Mouse (Mus musculus): ENCODE results near the gene Gnpnat1. TPM values are rescaled to one million over a fixed set of nuclear protein-coding genes. Genes with fewer than 3 reads are reported as not detected.

Gene Gnpnat1
- polyA plus RNA-seq, 1 experiment from 2014 or later = 35.4 TPM

DNA sequence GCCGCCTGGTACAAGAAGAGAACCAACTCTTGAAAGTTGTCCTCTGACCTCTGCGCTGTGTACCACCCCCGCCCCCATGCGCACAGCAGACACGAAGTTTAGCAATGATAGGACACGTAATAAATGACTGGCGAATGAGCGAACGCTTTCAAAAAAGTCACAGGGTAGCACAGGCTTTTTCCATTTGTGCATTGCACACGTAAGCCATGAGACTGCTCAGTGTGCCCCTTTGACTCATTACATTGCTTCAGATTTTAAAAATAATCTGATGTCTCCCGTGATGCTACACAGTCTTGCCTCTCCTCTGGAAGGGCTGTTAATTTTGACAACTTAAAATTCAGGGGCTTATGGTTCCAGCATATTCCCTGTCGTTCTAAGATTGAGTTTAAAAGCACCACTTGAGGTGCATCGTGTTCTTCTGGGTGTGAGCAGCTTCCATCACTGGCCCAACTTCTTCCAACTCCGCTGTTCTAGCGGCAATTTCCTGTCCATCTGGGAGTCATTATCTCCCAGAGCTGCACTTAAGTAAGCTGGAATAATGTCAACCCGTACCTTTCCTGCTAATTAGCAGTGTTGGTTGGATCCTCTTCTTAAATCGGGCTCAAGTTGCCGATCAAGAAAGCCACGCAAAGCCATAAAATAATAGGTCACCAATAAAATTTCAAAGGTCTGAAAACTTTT, 33.7 kb upstream of the Gnpnat1 start:
- Histone ChIP-seq H3K4me2 (no peak overlapping the region), H3K4me3 (no peak overlapping the region), H3K27me3 (replicated peaks) (no peaks in the 10 kb centered on the region), H3K36me3 (no peaks in the 10 kb centered on the region), H3K9ac (no peak overlapping the region), H3K27ac (no peak overlapping the region), H3K4me1 (peaks cover 9% of the 10 kb centered on the region), H3K9me3 (replicated peaks) (no peaks in the 10 kb centered on the region)
- WGBS (ENCODE audit: insufficient replicate concordance) = 67% methylated on average over 19 of the region's 19 CpGs
- no peak for ATAC-seq

DNA sequence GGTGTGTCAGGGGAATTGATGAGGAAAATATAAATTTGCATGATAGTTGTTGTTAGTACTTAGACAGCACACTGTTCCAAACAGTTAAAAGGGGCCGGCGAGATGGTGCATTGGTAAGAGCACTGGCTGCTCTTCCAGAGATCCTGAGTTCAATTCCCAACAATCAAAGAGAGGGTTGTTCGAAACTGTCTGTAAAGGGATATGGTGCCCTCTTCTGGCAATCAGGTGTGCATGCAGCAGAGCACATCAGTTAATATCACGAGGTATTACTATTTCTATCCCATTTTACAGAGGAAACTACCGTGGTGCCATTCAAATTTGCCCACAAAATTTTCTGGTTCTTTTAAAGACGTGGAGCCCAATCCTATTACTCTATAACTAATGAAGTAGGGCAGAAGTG, 29.5 kb upstream of the Gnpnat1 start:
- no peaks in the 10 kb centered on the region for H3K27me3 ChIP-seq (replicated peaks)
- no peak overlapping the region for H3K4me2 ChIP-seq
- H3K36me3 ChIP-seq = no peaks in the 10 kb centered on the region
- no peak overlapping the region for H3K4me3 ChIP-seq
- 49% methylated on average over 6 of the region's 6 CpGs for WGBS (ENCODE audit: insufficient replicate concordance)
- no peaks in the 10 kb centered on the region for H3K4me1 ChIP-seq
- H3K27ac ChIP-seq = no peak overlapping the region
- H3K9ac ChIP-seq = no peak overlapping the region
- ATAC-seq = no peak
- peaks cover 12% of the 10 kb centered on the region for H3K9me3 ChIP-seq (replicated peaks)

GRCm38 (mm10) chr14:45432003-45432402, 27.3 kb upstream of the Gnpnat1 start:
- Histone ChIP-seq H3K9ac (no peak overlapping the region), H3K36me3 (no peaks in the 10 kb centered on the region), H3K9me3 (replicated peaks) (peaks cover 12% of the 10 kb centered on the region), H3K27ac (no peak overlapping the region), H3K4me3 (no peak overlapping the region), H3K4me1 (no peaks in the 10 kb centered on the region), H3K4me2 (no peak overlapping the region), H3K27me3 (replicated peaks) (no peaks in the 10 kb centered on the region)
- ATAC-seq = no peak
- WGBS (ENCODE audit: insufficient replicate concordance) = 65% methylated on average over 4 of the region's 4 CpGs

GRCm38 (mm10) chr14:45430066-45430842, 25.5 kb upstream of the Gnpnat1 start:
- ATAC-seq = no peak

GRCm38 (mm10) chr14:45423220-45423619, 18.5 kb upstream of the Gnpnat1 start:
- no peak overlapping the region for H3K4me2 ChIP-seq
- H3K27me3 ChIP-seq (replicated peaks) = no peaks in the 10 kb centered on the region
- ATAC-seq = no peak
- peaks cover 5% of the 10 kb centered on the region; the same call in 1 of the 2 replicates for H3K9me3 ChIP-seq (replicated peaks)
- WGBS (ENCODE audit: insufficient replicate concordance) = 11% methylated on average over 5 of the region's 5 CpGs
- H3K4me1 ChIP-seq = no peaks in the 10 kb centered on the region
- H3K4me3 ChIP-seq = no peak overlapping the region
- no peak overlapping the region for H3K27ac ChIP-seq
- H3K9ac ChIP-seq = no peak overlapping the region
- H3K36me3 ChIP-seq = no peaks in the 10 kb centered on the region

More at GRCm38 (mm10) chr14:45430066-45430842, 25.5 kb upstream of the Gnpnat1 start:
- Histone ChIP-seq H3K27ac (no peak overlapping the region), H3K36me3 (no peaks in the 10 kb centered on the region), H3K4me1 (no peaks in the 10 kb centered on the region), H3K4me3 (no peak overlapping the region), H3K4me2 (no peak overlapping the region), H3K27me3 (replicated peaks) (no peaks in the 10 kb centered on the region), H3K9me3 (replicated peaks) (peaks cover 17% of the 10 kb centered on the region), H3K9ac (no peak overlapping the region)
- WGBS (ENCODE audit: insufficient replicate concordance) = 70% methylated on average over 13 of the region's 13 CpGs

DNA sequence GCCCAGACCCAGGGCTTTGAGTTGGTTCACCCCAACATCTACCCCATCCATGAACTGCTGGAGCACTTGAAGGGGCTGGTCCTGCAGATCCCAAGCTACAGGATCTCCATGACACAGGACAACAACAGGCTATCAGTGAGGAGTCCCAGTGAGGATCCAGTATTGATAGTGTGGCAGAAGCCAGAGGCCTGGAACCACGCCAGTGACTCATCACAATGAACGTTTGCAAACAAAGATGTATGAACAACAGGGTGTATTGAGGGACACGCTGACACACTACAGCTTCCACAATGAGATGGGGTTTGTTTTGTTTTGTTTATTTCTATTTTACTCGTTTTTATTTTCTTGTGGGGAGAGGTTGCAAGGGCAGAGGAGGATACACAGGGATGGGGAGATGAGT, 17.7 kb upstream of the Gnpnat1 start:
- Histone ChIP-seq H3K27ac (no peak overlapping the region), H3K4me3 (no peak overlapping the region), H3K27me3 (replicated peaks) (no peaks in the 10 kb centered on the region), H3K36me3 (no peaks in the 10 kb centered on the region), H3K9ac (no peak overlapping the region), H3K9me3 (replicated peaks) (peaks cover 5% of the 10 kb centered on the region; the same call in 1 of the 2 replicates), H3K4me2 (no peak overlapping the region), H3K4me1 (no peaks in the 10 kb centered on the region)
- WGBS (ENCODE audit: insufficient replicate concordance) = 44% methylated on average over 4 of the region's 4 CpGs
- ATAC-seq = no peak

DNA sequence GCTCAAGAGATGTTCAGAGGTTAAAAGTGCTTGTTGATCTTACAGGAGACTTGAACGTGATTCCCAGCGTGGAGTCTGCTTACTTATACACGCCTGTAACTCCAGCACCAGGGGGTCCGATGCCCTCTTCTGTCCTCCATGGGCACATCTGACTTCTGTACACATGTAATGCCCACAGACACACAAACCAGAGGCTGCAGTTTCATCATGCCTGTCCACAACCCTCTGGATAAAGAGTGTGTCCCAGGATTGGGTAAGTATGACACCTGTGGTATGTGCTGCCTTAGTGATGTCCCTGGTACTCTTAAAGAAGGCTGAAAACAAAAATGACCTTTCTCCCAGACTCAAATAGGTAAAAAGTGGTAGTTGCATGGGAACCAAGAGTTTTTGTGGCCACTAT, 14.6 kb upstream of the Gnpnat1 start:
- Histone ChIP-seq H3K36me3 (no peaks in the 10 kb centered on the region), H3K4me1 (no peaks in the 10 kb centered on the region), H3K4me2 (no peak overlapping the region), H3K27ac (no peak overlapping the region), H3K4me3 (no peak overlapping the region), H3K9ac (no peak overlapping the region), H3K9me3 (replicated peaks) (no peaks in the 10 kb centered on the region), H3K27me3 (replicated peaks) (no peaks in the 10 kb centered on the region)
- WGBS (ENCODE audit: insufficient replicate concordance) = 70% methylated on average over 4 of the region's 4 CpGs
- ATAC-seq = no peak

DNA sequence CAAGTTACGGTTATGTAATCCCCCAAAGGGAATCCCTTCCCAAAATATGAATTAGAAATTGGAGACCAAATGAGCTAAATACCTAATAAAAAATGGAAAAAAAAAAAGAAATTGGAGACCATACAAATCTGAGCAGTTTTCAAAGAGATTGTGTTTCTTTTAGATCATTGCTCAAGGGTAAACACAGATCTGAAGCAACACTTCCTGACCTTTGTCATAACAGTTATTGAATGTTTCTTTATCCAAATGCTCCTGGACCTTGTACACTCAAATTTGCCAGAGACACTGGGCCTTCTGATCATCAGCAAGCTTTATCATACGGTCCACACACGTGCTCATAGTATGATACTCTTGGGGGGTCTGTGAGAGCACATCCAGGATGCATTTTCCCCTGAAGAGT, 13.8 kb upstream of the Gnpnat1 start:
- ATAC-seq = no peak

DNA sequence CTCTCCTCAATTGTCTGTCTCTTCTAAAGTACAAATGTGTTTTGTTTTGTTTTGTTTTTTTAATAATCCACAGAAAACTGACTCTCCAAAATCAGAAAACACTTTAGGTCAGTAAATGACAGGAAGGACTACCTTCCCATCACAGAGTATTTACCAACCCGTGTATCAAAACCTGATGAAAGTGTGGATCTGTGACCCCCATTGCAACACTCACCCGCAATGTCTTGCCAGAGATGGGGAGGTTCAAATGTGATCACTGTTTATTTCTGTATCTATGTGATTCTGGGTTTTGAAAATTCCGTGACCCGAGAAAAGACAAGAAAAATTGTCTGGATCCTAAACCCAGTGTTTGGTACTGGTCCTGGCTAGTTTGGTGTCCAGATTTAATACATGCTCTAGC, 11.6 kb upstream of the Gnpnat1 start:
- no peak for ATAC-seq
- Histone ChIP-seq H3K9ac (no peak overlapping the region), H3K4me3 (no peak overlapping the region), H3K27ac (no peak overlapping the region), H3K4me1 (no peaks in the 10 kb centered on the region), H3K27me3 (replicated peaks) (no peaks in the 10 kb centered on the region), H3K4me2 (no peak overlapping the region), H3K36me3 (no peaks in the 10 kb centered on the region), H3K9me3 (replicated peaks) (no peaks in the 10 kb centered on the region)
- 70% methylated on average over 4 of the region's 4 CpGs for WGBS (ENCODE audit: insufficient replicate concordance)

More for the DNA sequence above, 13.8 kb upstream of the Gnpnat1 start:
- Histone ChIP-seq H3K36me3 (no peaks in the 10 kb centered on the region), H3K9me3 (replicated peaks) (no peaks in the 10 kb centered on the region), H3K9ac (no peak overlapping the region), H3K27me3 (replicated peaks) (no peaks in the 10 kb centered on the region), H3K27ac (no peak overlapping the region), H3K4me2 (no peak overlapping the region), H3K4me3 (no peak overlapping the region), H3K4me1 (no peaks in the 10 kb centered on the region)
- 65% methylated on average over 3 of the region's 3 CpGs for WGBS (ENCODE audit: insufficient replicate concordance)

GRCm38 (mm10) chr14:45403651-45404050, 1.1 kb downstream of the Gnpnat1 start:
- 68% methylated on average over 7 of the region's 7 CpGs for WGBS (ENCODE audit: insufficient replicate concordance)
- H3K4me2 ChIP-seq = no peak overlapping the region
- no peak overlapping the region for H3K4me3 ChIP-seq
- H3K27ac ChIP-seq = no peak overlapping the region
- no peaks in the 10 kb centered on the region for H3K27me3 ChIP-seq (replicated peaks)
- no peaks in the 10 kb centered on the region for H3K9me3 ChIP-seq (replicated peaks)
- ATAC-seq = no peak
- H3K36me3 ChIP-seq = no peaks in the 10 kb centered on the region
- no peaks in the 10 kb centered on the region for H3K4me1 ChIP-seq
- H3K9ac ChIP-seq = no peak overlapping the region

DNA sequence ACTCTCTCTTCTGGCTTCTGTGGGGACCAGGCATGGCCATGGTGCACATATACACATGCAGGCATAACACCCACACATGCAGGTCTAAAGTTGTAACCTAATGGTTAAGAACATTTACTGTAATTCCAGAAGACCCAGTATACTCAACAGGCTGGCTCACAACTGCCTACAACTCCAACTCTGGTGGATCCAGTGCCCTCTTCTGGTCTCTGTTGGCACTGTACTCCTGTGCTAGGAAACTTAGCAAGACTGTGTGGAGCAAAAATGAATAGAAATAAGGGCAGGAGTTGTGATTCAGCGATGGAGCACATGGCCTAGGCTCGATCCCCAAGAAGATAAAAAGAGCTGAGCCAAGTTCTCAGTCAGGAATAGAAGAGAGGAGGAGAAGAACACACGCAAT, 4.9 kb downstream of the Gnpnat1 start:
- H3K9ac ChIP-seq = no peak overlapping the region
- 70% methylated on average over 3 of the region's 3 CpGs for WGBS (ENCODE audit: insufficient replicate concordance)

DNA sequence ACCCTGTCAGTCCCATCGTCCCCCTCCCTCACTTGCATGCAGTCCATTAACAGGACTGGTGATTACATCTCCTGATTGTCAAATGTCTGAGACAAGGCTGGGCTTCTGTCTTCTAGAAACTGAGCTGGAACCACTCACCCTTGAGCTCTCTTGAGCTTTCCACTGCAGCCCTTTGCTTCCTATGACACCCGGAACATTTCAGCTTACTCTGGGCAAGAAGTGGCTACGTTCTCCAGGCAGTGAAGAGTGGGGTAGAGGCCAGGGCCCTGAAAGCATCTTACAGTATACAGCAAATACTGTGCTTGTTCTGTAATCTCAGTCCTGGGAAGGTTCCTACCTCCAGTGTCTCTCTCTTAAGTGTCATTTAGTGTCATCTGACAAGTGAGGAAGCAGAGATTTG, 15.5 kb downstream of the Gnpnat1 start:
- peak overlapping the region; percentile 98 for H3K4me2 ChIP-seq
- H3K9ac ChIP-seq = peak overlapping the region; percentile 83
- peaks cover 3% of the 10 kb centered on the region; the same call in 1 of the 2 replicates for H3K36me3 ChIP-seq
- no peaks in the 10 kb centered on the region for H3K27me3 ChIP-seq (replicated peaks)
- H3K4me3 ChIP-seq = peak overlapping the region; percentile 76
- H3K4me1 ChIP-seq = peaks cover 36% of the 10 kb centered on the region
- H3K9me3 ChIP-seq (replicated peaks) = no peaks in the 10 kb centered on the region
- peak overlapping the region; percentile 81 for H3K27ac ChIP-seq
- peak; percentile 21; the same call in 1 of the 2 replicates for ATAC-seq
- WGBS (ENCODE audit: insufficient replicate concordance) = 19% methylated on average over 3 of the region's 3 CpGs

More for the DNA sequence above, 4.9 kb downstream of the Gnpnat1 start:
- Histone ChIP-seq H3K27ac (no peak overlapping the region), H3K4me2 (no peak overlapping the region), H3K27me3 (replicated peaks) (no peaks in the 10 kb centered on the region), H3K4me3 (no peak overlapping the region), H3K4me1 (no peaks in the 10 kb centered on the region), H3K36me3 (no peaks in the 10 kb centered on the region), H3K9me3 (replicated peaks) (no peaks in the 10 kb centered on the region)
- ATAC-seq = no peak
